Mouse (Mus musculus): ENCODE measurements around the gene Ap3b1.
A peak's percentile ranks its signal among the peaks of the same experiment; 100 is the strongest.

Gene Ap3b1

DNA sequence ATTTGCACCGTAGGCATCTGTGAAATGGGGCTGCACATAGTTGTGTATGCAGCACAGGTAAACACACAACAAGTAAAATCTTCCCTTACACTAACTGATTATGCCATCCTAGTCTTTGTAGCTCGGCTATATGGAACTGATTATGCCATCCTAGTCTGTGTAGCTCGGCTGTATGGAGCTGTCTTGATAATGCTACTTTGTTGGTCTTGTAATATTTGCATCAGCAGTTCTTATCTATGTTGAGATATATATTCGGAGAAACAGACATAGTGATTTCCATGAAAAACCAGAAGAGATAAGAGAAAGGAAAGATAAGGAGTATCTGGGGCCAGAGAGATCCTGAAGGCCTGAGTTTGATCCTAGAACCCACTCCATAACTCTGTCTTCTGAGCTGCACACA lies 178.6 kb downstream of the Ap3b1 start:
- no peak for DNase-seq (ENCODE audit: low spot score in 2 of 2)

DNA sequence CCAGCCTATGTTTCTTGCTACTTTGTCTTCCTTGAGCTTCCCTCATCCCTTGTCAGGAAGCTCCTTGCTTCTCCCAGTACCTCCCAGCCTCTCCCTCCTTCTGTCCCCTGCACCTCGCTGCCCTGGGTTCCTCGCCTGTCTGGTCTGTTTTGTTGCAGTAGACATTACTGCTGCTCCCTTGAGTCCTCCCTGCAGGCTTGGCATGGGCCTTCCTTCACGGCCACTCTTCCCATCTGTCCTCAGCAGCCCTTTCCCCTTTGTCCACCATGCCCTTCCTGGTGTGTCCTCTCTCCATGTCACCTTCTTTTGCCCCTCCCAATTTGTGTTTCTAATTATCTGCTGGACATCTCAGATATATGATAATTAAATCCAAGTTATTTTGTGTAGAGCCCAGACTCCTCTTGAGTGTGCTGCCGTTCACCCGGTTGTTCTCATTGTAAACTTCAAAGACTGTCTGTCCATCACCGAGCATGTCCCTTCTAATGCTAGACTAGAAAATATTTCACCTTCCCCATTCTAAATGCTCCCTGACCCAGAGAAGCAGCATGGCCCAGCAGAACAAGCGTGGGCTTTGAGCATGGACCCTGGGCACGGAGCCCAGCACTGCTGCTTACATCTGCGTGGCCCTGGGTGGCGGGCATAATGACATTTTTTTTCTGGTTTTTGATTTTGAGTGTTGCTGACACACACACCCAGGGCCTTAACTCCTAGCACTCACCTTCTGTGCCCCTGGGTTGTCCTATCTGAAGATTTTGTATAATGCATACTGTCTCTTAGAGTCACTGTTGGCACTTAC lies 181.3 kb downstream of the Ap3b1 start:
- DNase-seq (ENCODE audit: low spot score in 2 of 2) = peak in 1 of 2 experiments; percentile 15

DNA sequence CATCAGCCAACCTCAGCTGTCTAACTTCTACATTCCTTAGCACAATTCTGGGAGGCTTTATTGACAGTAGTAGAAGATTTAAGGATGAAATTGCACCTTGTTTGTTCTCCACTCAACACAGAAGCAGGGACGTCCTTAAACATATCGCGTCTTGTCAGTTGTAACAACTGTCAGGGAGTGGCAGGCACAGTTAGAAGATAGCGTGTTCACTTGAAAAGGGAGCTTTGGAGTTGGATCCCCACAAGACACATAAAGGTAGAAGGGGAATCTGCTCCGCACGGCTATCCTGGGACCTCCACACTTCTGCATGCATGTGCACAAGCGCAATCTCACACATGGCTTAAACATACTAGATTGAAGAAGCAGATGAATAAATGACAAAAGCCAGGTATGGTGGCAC lies 183.3 kb downstream of the Ap3b1 start:
- DNase-seq (ENCODE audit: low spot score in 2 of 2) = no peak

DNA sequence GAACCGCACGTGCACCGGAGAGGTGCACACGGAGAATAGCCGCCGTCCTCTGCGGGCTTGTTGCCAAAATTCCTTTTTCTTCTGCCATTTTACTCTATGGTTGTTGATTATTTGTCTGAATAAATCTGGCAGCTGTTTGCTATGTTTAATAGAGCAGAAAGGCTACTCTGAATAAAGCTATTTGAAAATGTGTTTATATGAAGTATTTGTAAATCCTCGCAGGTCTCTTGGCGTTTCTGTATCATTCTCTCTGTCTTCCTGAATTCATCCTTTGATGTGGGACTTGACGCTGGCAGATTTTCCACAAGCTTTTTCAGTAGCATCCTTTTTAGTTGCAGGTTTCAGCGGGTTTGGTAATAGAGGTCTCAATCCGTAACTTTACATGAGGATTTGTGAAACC lies 185.5 kb downstream of the Ap3b1 start:
- DNase-seq (ENCODE audit: low spot score in 2 of 2) = no peak

DNA sequence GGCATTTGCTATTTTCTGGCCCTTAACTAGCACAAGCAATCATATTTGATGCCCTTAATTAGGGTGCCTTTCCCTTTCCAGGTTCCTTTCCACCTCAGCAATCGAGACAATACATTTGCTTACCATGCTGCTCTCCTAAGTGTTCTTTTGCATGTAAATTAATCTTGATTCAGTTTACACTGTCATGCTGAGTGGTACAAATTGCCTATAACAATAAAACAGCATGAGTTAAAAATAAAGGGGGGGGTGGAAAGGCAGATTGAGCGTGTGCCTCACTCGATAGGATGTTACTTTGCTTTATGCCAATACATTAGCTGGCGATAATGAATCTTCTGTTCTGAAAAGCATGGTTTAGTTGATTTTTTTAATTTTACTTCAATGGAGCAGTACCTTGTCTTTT lies 187.0 kb downstream of the Ap3b1 start:
- DNase-seq (ENCODE audit: low spot score in 2 of 2) = no peak

DNA sequence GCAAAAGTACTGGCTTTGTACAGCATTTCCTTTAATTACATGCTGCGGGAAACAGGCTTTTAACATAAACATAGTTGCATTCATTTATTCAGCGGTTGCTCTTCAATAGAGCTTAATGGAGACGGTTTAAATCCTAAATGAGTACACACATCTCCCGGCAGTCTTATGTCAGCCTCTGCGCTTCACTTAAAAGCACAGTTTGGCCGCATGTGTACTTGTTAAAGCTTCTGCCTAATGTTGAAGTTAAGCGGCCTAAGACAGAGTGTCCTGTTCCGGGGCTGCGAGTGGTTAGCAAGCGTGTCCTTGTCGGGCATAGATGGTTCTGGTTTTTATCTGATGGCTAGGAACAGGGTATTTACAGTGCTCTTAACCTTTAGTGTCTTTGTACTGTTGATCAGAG lies 187.5 kb downstream of the Ap3b1 start:
- DNase-seq (ENCODE audit: low spot score in 2 of 2) = no peak

DNA sequence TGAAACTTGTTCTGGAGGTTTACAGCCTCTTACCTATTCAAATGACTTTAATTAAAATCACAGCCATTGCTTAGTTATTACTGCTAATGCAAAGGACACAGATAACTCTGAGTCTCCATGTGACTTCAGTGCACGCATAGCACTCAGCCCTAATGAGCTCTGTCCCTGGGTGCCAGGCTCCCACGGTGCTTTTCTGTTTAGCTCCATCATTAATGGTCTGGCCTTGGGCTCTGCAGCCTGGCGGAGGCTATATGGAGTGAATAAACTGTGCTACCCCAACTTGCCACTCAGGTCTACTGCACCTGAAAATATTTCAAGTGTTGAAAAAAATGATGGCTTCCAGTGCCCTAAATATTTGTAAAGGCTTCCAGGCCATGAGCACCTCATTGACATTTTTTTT lies 190.8 kb downstream of the Ap3b1 start:
- DNase-seq (ENCODE audit: low spot score in 2 of 2) = no peak

DNA sequence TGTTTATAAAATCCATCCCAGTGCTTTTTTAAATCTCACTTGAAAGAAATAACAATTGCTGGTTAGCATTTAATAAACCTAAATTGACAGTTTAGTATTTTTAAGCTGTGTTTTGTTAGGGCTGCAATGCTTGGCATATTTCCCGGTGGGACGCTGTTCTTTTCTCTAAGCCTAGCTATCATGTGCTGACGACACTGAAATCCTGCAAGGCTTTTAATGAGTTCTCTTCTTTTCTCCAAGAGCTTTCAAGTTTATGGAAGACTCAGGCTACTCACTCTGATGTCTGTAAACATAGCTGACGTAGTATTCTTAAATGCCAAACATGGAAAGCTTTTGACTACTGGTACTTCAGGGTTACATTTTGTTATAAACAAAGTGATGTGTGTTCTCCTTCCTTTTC lies 191.3 kb downstream of the Ap3b1 start:
- no peak for DNase-seq (ENCODE audit: low spot score in 2 of 2)

DNA sequence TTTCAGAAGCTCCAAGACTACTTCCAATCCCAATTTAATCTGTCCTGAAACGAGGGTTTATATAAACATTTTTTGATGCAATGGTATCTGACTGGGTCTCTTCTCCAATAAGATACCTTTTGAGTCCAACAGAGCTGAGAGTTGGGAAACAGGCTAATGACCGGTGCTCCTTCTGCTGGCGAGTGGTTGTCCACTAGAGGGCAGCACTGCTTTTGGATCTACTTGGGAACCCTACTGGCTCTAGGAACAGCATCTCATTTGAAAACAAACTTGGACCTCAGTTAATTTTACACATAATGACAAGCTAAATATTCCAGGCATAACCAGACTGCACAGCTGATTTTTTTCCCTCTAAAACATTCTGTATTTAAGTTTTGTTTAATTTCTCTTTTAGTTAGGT lies 201.3 kb downstream of the Ap3b1 start:
- peak; percentile 52 to 82 for DNase-seq (ENCODE audit: low spot score in 2 of 2)

DNA sequence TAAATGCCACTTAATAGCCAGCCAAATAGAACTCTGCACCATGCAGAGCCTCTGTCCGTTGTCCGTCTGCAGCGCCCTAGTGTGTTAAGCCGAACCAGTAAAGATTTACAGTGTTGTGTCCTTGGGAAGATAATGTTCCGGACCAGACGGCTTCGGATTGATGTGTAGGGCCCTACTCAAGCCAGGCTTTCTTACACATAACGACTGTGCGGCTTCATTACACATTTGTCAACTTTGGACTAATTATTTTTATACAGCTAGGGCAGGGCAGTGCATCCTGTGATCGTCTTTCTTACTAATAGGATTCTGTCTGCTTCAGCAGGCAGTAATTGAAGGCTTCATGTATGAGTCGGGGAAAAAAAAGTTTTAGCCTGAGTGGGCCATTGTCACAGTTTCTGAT lies 202.1 kb downstream of the Ap3b1 start:
- no peak for DNase-seq (ENCODE audit: low spot score in 2 of 2)

DNA sequence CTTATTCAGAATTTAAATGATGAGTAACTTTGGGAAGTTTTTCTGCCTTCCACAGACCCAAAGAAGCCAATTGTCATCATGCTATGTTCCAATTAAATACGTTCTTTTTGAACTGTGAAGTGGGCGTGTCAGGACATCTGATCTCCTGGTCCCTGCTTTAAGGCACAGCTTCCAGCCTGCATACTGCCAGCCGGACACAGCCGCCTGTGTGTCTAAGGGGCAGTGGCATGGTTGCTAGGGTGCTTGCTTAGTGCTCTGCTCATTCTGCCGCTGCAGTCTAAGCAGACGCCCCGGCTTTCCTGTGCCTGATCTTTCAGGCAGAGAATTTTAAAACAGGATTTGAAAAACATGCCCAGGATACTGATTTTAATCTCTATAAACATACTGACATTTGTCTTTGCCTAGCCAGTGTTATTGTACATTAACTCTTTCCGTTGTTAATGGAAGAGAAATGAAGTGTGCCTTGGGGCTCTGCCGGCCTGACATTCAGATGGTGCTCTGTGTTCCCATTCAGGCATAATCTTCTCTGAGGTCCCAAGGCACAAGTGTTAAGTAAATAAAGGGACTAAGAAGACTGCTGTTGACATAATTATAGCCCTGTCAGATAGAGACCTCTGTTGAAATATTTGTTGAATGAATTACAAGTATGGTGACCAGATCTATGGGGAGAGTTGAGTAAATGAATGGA lies 204.0 kb downstream of the Ap3b1 start:
- DNase-seq (ENCODE audit: low spot score in 2 of 2) = no peak

DNA sequence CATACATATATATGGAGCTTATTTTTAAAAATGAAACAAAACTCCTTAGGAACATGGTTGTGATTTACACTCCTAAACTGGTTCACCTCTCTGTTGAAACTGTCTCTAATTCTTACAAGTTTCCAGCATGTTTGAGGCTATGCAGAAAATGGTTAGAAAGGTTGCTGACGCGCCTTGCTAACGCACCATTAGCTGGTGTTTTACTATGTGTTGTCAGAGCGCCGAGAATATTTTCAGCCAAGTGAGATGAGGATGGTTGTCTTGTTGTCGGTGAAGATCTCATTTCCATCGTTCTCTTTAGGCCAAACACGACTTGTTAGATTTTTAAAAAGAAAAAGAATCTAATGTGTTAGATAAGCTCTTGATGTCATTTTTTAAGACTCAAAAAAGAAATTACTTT lies 205.1 kb downstream of the Ap3b1 start:
- DNase-seq (ENCODE audit: low spot score in 2 of 2) = no peak

DNA sequence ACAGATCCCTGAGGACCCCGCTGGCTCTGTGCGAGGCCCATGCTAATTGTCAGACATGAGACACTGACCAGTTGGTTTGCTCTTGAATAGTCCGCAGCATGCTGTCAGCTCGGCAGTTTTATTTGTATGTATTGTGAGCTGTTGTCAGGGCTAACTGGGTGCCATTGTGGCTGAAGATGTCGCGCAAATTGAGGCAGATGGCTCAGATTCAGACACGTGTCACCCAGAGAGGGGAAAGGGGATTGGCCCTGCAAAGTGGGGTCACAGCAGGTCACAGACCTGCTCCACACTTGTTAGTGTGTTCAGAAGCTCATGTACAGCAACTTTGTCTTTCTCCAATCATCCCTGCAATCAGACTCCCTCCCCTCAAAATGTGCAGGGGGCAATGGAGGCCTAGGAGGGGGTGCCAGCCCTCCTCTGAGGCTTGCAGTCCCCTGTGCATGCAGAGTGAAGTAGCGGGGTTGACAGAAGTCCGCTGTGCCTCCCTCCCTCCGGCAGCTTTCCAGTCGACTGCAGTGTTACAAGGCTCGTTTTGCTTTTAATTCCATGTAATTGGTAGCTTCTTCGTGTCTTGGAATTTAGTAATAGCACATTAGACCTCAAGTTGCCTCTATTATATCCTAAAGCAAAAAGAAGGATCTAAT lies 205.7 kb downstream of the Ap3b1 start:
- no peak for DNase-seq (ENCODE audit: low spot score in 2 of 2)

DNA sequence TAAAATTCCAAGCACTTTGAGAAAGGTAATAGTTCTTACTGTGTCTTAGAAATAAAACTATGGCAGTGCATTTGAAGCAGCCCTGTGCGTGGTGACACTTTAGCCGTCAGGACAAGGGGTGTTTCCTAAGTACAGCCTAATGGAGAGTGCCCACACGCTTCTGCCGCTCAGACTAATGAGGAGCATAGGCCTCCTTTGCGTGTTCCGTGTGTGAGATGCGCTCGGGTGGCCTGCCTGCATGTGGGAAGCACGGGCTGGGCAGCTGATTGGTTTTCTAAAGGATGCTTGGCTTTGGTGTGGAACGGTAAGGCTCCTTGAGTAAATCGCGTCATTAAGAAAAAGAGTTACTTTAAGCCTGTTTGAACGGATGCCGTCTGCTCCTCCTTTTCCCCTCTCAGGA lies 206.4 kb downstream of the Ap3b1 start:
- no peak for DNase-seq (ENCODE audit: low spot score in 2 of 2)

DNA sequence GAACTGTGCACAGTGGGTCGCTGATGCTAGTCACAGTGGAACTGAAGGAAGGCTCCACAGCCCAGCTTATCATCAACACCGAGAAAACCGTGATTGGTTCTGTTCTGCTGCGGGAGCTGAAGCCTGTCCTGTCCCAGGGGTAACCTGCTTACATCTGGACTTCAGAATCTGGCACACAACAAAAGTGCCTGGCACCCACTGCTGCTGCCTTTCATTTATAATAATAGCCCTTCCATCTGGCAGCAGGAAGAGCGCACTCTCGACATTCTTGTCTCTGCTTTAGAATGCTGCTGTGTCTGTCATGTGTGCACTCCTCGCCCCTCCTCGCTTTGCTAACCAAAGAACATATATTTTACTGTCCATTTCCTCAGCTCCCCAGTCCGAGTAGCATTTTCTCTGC lies 206.9 kb downstream of the Ap3b1 start:
- no peak for DNase-seq (ENCODE audit: low spot score in 2 of 2)

DNA sequence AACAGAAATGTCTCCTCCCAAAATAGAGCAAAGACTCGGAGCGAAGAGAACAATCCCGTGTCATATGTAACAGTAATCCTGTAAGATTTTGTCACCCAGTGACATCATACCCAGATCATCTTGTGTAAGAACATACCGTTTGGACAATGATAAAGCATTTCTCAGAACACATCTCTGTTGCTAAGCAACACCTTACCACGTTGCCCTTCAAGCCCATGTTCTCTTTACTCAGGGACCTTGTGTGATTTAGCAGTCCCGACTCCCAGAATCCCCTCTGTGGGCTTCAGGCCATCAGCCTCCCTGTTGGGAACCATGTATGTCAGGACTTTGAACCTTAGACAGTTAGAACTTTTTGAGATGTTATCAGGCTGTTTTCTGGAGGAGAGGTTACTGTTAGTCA lies 209.0 kb downstream of the Ap3b1 start:
- DNase-seq (ENCODE audit: low spot score in 2 of 2) = no peak

DNA sequence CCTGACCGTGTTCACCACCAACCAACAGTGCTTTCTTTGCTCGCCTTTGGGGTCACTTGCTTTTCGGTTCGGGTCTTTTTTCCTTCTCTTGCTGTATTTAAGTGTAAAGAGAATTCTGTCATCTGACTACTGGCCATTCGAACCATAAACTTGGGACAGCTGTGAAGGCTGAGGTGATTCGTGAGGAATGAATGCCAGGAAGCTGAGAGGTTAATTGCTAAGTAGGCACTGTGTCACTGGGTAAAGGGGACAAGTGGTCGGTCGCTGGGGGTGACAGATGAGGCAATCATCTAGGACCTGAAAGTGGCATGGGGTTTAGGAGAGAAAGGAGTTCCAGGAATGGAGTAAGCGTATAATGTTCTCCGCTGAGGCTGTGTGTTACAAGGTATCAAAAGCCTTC lies 212.2 kb downstream of the Ap3b1 start:
- no peak for DNase-seq (ENCODE audit: low spot score in 2 of 2)

DNA sequence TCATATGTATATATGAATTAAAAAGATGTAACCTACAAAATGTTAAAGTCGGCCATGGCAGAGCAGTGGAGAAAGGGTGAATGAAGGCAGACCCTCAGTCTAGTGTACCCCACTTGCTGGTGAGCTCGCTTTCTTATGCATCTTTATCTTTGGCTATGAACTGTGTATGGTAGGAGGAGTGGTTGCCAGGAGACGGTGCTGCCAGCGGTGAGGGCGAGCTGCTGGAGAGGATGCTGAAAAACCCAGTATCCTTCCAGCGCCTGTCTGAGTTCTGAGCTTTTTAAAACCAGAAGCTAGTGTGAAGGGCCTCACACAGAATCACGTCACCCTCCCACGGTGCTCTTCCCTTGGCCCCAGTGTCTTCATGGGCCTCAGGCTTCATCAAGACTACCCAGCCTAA lies 214.6 kb downstream of the Ap3b1 start:
- no peak for DNase-seq (ENCODE audit: low spot score in 2 of 2)

DNA sequence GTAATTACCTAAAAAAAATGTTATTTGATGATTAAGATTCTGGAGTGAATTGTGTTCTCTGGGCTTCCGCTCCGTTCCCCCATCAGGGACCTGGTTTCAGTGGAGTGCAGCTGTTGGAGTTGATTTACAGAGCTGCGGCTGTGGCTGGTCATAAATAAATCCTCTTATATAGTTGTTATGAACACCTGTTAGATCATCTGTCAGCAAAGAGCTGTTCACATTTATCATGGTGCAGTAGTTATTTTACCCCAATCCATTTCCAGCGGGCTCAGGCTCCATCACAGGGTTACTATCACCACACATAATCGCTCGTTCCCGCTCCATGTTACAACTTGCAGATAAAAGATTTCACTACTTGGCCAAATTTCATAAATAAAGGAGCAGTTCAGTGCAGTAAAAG lies 215.1 kb downstream of the Ap3b1 start:
- DNase-seq (ENCODE audit: low spot score in 2 of 2) = no peak

DNA sequence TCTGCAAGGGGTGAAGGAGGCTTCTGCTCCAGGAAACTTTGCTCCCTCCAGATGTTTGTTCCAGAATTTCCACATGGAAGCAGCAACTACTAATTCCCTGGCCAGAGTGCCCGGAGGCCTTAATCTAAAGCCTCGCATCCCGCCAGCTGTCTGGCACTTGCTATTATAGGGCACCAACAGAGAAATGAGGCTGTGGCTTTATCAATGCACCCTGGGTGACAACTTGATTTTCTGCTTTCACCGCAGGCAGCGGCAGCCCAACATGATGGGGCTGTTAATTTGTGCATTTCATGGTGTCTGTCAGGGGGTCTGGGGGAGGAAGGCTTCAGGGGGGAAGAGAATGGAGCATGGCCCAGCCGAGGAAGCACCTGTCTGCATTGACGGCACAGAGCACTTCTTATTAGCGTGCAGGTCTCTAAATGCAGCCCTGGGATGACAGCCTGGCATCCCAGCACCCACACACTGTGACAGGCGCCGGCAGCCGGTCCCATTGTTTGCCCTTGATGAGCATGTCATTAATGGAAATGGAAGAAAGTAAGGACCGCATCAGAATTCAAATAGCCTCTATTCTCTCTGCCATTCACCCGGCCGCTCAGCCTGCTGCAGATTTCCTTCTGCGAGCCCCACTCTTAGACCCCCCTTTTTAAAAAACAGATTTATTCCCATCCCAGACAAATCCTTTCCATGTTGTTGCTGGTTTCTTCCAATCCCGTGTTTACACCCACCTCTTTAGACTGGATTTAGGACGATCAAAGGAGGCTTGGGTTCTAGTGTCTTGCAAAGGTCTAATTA lies 217.0 kb downstream of the Ap3b1 start:
- no peak for DNase-seq (ENCODE audit: low spot score in 2 of 2)

DNA sequence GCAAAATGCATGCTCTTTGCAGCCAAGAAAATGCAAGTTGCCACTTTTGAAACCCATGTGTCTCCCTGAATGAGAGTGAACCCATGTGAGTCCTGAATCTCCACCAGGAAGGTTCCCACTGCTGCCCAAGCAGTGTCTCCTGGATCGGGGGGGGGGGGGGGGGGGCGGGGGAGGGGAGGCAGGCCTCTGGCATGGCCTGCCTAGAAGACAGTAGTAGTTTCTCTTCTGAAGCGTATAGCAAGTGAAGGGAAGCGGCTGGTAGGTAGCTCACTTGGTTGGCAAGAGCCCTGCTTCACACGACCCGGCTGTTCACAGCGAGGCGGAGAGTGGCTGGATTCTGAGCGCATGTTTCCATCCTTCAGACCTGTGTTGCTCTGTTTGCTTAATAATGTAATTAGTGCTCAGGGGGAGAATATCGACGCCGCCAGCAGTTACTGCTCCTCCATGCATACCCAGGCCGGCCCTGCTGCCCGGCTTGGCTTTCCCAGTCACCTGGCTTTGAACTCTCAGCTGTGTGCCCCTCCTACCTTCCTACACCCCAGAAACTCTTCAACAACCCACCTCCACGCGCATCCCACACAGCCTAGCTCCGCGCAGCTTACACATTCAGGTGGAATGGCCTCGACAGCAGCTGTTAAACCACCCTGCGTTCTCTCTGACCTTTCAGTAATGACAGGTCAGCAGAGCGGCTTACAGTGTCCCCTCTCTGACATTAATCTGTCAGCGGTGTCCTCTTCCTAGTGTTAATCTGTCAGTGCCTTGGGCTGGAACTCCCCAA lies 217.8 kb downstream of the Ap3b1 start:
- no peak for DNase-seq (ENCODE audit: low spot score in 2 of 2)

DNA sequence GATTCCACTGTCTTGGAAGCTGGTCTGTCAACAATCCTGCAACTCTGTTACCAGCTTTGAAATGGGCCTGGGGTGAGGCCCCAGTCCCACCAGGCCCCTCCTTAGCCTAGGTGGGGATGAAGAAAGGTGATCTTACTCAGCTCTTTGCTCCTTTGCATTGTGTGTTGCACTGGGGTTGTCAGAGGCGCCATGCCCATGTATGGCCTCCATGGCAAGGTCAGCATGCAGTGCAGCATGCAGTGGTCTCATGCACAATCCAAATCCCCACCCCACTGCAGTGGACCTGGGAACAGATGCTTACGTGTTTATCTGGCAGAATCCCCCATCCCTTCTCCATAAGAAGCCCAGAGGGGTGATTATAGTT lies 218.4 kb downstream of the Ap3b1 start:
- DNase-seq (ENCODE audit: low spot score in 2 of 2) = no peak

All from cerebellum, postnatal 4 days (tissue).